Mouse (Mus musculus) cerebellum, adult 2 months (tissue): ENCODE measurements at regions not wholly inside any gene's neighbourhood (a gene's known extent, or its start where the extent isn't known, plus 50 kb on each side); places are given as distances from the start of the nearest gene placed in this dataset.

Source experiments
- DNase-seq, 2 experiments: peaks; one replicate each; pipeline ENCODE4 v3.0.0; 2021
- H3K27ac ChIP-seq: fragments of 200-500 bp; 2 replicates; pipeline ENCODE4 v1.5.1; 2012; ENCODE audit warnings: low read length, control low read depth, inconsistent platforms; ENCODE audit not compliant: insufficient read depth
- H3K27me3 ChIP-seq: fragments of 200-500 bp; 2 replicates; pipeline ENCODE4 v1.6.1; 2012; ENCODE audit warnings: inconsistent platforms, mild to moderate bottlenecking, low read length, moderate library complexity; ENCODE audit not compliant: control insufficient read depth, insufficient read depth
- H3K4me1 ChIP-seq: fragments of 200-500 bp; 2 replicates; pipeline ENCODE4 v1.6.1; 2011; ENCODE audit warnings: low read length; ENCODE audit not compliant: control insufficient read depth, insufficient read depth
- H3K4me3 ChIP-seq: fragments of 200-500 bp; replicated peaks from 2 replicates; pipeline ENCODE3; 2011; ENCODE audit warnings: mild to moderate bottlenecking, low read depth, low read length, control low read depth; ENCODE audit not compliant: insufficient read depth
- CTCF ChIP-seq: fragments of 200-500 bp; IDR thresholded peaks from 2 replicates; pipeline ENCODE4 v1.5.1; 2011; ENCODE audit warnings: low read depth, mild to moderate bottlenecking, control low read depth, low read length, moderate library complexity, borderline replicate concordance; ENCODE audit not compliant: insufficient read depth
- POLR2A ChIP-seq: fragments of 200-500 bp; IDR thresholded peaks from 2 replicates; pipeline ENCODE4 v1.6.1; 2011; ENCODE audit warnings: low read length, control low read depth, borderline replicate concordance; ENCODE audit not compliant: insufficient read depth
- WGBS: fragments of 180-500 bp; shearing (Covaris S2); methylation state at CpG from one replicate; pipeline ENCODE4 v1.1.7; 2018; 5-methylcytosine and 5-hydroxymethylcytosine counted together

DNA sequence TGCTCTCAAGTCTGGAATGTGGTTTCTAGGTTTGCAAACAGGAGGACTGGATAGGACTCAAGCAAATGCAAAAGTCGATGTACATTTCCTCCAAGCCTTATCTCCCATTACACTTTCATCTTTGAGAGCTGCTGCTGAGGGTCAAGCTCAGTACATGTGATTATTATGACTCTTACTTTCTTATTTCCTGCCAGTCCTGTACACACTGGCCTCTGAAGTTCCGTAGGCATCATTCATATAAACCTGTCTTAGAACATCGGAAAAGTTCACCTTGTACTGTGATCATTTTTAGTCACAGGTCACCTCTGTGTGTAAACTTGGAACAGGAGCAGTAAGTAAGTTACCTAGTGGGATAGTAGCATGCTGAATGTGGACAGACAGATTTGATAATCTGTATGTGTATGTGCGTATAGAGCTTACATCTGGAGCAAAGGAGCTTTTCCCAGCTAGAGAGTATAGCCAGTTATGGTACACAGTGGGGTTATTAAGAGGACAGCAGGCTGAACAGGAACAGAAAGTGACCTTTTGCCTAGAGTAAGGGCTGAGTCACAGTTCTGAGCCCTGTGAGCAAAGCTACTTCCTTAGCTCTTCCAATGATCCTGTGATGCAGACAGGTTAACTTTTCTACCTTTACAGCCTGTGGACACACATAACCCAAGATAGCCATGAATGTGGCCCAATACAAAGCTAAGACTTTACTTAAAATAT, 319.2 kb upstream of the 4930452B06Rik start:
- H3K27ac ChIP-seq: no peak overlapping the region
- WGBS: 95% methylated on average over 4 of the region's 4 CpGs
- no peaks in the 10 kb centered on the region for H3K4me1 ChIP-seq
- TF ChIP-seq POLR2A (no peak), CTCF (no peak)
- no peak overlapping the region for H3K4me3 ChIP-seq
- H3K27me3 ChIP-seq: no peaks in the 10 kb centered on the region
- DNase-seq: no peak

DNA sequence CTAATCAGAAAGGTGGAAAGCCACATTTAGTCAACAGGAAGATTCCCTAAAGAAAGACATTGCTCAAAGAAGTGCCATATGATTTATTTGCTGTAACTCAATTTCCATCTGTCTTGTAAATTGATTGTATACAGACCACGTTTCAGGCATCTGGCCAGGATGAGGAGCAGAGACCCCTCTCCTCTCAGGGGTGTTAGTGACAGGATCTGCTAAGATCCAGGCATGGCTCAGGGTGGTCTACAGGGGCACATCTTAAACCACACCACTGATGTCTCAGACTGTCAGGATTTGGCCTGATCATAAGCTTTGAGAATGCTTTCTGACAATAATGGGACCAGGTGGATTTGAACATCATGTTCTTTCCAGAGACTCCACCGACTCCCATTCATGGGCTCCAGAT, 295.5 kb upstream of the 4930452B06Rik start:
- no peak for DNase-seq
- Histone ChIP-seq H3K27ac (no peak overlapping the region), H3K4me3 (no peak overlapping the region), H3K4me1 (no peaks in the 10 kb centered on the region), H3K27me3 (no peaks in the 10 kb centered on the region)
- WGBS: 38% methylated on average over 2 of the region's 2 CpGs
- no peak for TF ChIP-seq CTCF
- TF ChIP-seq POLR2A: no peak

DNA sequence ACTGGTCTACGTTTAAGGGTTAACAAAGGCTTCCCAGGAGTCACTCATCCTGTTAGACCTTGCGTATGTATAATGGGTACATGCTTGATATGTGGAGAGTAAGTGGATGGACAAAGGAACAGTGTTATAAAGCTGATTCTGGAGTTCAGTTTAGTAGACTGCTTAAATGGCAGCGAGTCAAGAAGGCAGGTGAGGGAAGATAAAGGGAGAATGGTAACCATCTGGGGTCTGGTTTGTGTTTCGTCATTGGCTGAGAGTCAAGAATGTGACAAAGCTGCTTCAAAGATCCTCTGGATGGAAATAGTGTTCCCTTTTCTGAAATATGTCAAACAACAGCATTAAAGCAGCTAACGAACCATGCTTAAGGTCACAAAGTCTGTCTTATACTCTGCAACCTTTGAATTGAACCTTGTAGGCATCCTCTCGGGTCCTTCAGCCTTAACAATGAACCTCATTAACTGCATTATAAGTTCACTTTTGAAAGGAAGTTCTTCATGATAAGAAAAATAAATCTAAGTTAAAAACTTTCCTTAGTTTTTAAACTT, 286.9 kb upstream of the 4930452B06Rik start:
- H3K27ac ChIP-seq: no peak overlapping the region
- no peaks in the 10 kb centered on the region for H3K4me1 ChIP-seq
- H3K4me3 ChIP-seq: no peak overlapping the region
- no peaks in the 10 kb centered on the region for H3K27me3 ChIP-seq
- DNase-seq: no peak
- TF ChIP-seq POLR2A (no peak), CTCF (no peak)
- WGBS: 39% methylated on average over 6 of the region's 6 CpGs

DNA sequence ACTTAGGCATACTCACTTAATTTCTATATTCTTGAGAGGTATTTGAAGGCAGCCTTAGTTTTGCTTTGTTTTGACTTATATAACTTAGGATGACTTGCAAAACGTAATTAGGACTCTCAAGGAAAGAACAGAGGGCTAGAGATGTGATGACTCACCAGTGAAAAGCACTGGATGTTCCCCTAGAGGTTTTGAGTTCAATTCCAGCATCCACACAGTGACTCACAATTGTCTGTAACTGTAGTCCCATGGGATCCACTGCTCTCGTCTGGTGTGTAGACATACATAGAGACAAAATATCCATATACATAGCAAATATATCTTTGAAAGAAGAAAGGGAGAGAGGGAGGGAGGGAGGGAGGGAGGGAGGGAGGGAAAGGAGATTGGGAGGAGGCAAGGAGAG, 282.7 kb upstream of the 4930452B06Rik start:
- 92% methylated on average over 2 of the region's 2 CpGs for WGBS
- Histone ChIP-seq H3K4me1 (no peaks in the 10 kb centered on the region), H3K27me3 (no peaks in the 10 kb centered on the region), H3K27ac (no peak overlapping the region), H3K4me3 (no peak overlapping the region)
- TF ChIP-seq POLR2A: no peak
- DNase-seq: no peak

DNA sequence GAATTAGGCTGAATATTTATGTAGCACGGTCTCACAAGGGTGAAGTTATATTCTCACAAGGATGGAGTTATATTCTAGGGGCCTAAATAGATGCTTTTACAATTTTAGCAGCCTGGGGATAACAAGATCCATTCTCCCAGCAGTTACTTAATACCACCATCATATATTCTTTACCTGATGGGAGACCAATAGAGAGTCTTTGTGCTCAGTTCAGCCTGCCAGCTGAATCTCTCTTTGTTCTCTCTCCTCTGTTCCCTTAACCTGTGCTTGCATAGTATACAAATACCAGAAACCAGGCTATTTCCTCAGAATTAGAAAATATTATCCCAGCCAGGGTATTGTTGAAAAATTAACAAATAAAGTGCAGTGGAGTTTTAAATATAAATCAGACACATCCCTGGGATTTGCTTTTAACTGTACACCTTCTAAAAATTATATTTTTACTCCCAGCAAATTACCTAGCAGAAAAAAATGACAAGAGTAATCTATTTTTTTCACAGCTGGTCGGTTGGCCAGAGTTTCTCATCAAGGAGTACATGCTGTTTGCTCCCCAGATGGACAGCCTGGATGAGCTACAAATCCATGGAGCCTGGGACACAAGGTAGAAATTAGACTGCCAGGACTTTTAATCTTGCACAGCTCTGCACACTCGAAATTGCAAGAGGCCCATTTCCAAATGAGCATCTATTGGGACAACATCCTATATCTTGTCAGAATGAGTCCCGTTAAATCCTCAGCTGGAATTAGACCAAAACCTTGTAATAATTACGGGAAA, 281.0 kb upstream of the 4930452B06Rik start:
- peak in 1 of 2 experiments; percentile 24 for DNase-seq
- Histone ChIP-seq H3K27me3 (no peaks in the 10 kb centered on the region), H3K4me3 (no peak overlapping the region), H3K4me1 (no peaks in the 10 kb centered on the region), H3K27ac (no peak overlapping the region)
- 31% methylated on average over 5 of the region's 5 CpGs for WGBS
- no peak for TF ChIP-seq CTCF
- TF ChIP-seq POLR2A: no peak

DNA sequence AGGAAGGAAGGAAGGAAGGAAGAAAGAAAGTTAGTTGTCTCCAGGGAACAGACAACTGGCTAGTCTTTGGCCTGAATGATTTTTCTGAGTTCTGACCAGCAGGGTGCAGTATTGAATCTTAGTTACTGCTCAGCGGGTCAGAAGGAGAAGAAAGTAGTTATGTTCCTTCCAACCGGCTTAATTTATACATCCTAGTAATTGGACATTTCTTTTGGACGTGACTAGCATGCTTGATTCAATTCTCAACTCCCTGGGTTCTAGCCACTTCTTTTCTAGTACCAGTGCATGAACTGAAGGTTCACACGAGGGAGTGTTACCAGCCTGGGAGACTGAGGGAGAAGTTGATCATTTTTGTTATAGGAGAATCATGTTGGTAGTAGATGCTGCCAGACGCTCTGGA, 269.1 kb upstream of the 4930452B06Rik start:
- no peak for TF ChIP-seq CTCF
- TF ChIP-seq POLR2A: no peak
- Histone ChIP-seq H3K27me3 (no peaks in the 10 kb centered on the region), H3K27ac (no peak overlapping the region), H3K4me1 (no peaks in the 10 kb centered on the region), H3K4me3 (no peak overlapping the region)
- WGBS: 19% methylated on average over 5 of the region's 5 CpGs
- DNase-seq: peak in 1 of 2 experiments; percentile 22
